Mouse (Mus musculus) myocyte (in vitro differentiated cells): ENCODE results near the gene Olfr370.

Experiments used
- MAX ChIP-seq: IDR thresholded peaks from one replicate; pipeline ENCODE4 v1.6.1; 2011; ENCODE audit warnings: low read depth, mild to moderate bottlenecking, control low read depth
- POLR2A ChIP-seq: IDR thresholded peaks from one replicate; pipeline ENCODE4 v1.6.1; 2011; ENCODE audit warnings: low read depth, mild to moderate bottlenecking, control low read depth, moderate library complexity; ENCODE audit not compliant: insufficient read length
- USF1 ChIP-seq: IDR thresholded peaks from one replicate; pipeline ENCODE4 v1.6.1; 2011; ENCODE audit warnings: low read depth, mild to moderate bottlenecking, control low read depth, moderate library complexity

DNA sequence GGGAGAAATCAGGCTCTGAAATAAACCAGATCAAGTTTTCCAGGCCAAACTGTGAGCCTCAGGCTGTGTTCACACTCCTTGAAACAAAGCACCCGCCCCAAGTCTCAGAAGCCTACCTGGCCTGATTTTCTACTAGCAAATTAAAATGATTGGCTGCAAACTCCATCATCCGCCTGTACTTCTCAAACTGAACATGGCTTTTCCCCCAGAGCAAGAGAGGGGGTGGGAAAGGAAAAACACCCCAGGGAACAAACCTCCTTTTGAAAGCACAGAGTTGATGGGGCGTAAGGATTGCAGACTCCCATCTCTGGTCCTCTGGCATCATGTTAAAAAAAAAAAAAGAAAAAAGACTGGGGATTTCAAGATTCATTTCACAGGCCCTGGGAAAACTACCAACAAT is 57.1 kb downstream of the Olfr370 start:
- TF ChIP-seq USF1 (no peak), POLR2A (no peak), MAX (no peak)
